Comparison of ENCODE assay signal across 9 mouse cellular contexts in the genomic region with DNA sequence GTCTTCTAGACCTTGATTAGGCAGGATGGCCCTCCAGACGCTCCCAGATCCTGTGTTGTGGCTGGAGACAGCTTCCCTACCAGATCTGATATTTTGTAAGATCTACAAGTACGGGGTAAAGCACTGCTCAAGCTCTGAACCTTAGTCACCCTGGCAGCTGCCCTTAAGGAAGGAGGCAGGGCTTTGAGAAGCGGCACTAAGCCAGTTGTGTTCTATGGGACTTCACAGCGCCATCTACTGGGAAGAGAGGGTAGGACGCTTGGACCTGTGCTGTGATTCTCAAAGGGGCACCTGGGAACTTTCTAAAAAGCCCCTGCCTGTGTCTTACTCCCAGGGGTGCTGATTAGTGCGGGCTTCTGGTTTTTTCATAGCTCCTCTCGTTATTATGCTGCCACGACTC. TPM values are rescaled to one million over a fixed set of nuclear protein-coding genes. Genes with fewer than 3 reads are reported as not detected.
DNase-seq lines count a peak whose midpoint lies in the region; ATAC-seq and TF ChIP-seq lines count a peak whose summit lies in the region.
"Had no signal": no experiment of that assay in that cellular context is flagged by ENCODE, and none has a peak within 500 bp of the region (broad histone marks: within the 10 kb centered on the region; RNA-seq: fewer than 3 reads in every experiment).

No protein-coding gene starts in this region.

- H3K4me3 ChIP-seq in liver, embryonic 12.5 days: no peak overlapping the region
- H3K4me3 ChIP-seq in intestine, embryonic 14.5 days (ENCODE audit: low read depth, low read length): no peak overlapping the region
- no peak overlapping the region for H3K4me3 ChIP-seq in left cerebral cortex, adult 2 months
- no peak overlapping the region for H3K4me3 ChIP-seq in midbrain, embryonic 12.5 days
- H3K4me3 ChIP-seq: stomach, embryonic 15.5 days had no signal

- no peak overlapping the region for H3K27ac ChIP-seq in liver, embryonic 12.5 days
- H3K27ac ChIP-seq in intestine, embryonic 14.5 days (ENCODE audit: low read depth): no peak overlapping the region
- H3K27ac ChIP-seq in left cerebral cortex, adult 2 months: no peak overlapping the region
- no peak overlapping the region for H3K27ac ChIP-seq in midbrain, embryonic 12.5 days (replicated peaks)
- H3K27ac ChIP-seq: stomach, embryonic 15.5 days had no signal

- 7% methylated on average over 8 of the region's 8 CpGs for WGBS in liver, embryonic 12.5 days (ENCODE audit: insufficient replicate concordance)
- 11% methylated on average over 8 of the region's 8 CpGs for whole genome bisulfite sequencing in intestine, embryonic 14.5 days
- WGBS in midbrain, embryonic 12.5 days: 9% methylated on average over 8 of the region's 8 CpGs

- H3K4me1 ChIP-seq in liver, embryonic 12.5 days: no peaks in the 10 kb centered on the region
- no peaks in the 10 kb centered on the region for H3K4me1 ChIP-seq in intestine, embryonic 14.5 days (replicated peaks; ENCODE audit: control insufficient read depth, insufficient read depth, low read length)
- H3K4me1 ChIP-seq in midbrain, embryonic 12.5 days: peaks cover 9% of the 10 kb centered on the region; the same call in 1 of the 2 replicates
- H3K4me1 ChIP-seq: stomach, embryonic 15.5 days had no signal

- ATAC-seq in liver, embryonic 12.5 days: no peak
- no peak for ATAC-seq in intestine, embryonic 14.5 days (replicated peaks; ENCODE audit: low FRiP score, low TSS enrichment, low read depth)
- ATAC-seq in midbrain, embryonic 12.5 days (ENCODE audit: low FRiP score, low read depth): peak; percentile 50; the same call in 1 of the 2 replicates

- no peaks in the 10 kb centered on the region for H3K9me3 ChIP-seq in liver, embryonic 12.5 days (replicated peaks)
- peaks cover 5% of the 10 kb centered on the region; the same call in 1 of the 2 replicates for H3K9me3 ChIP-seq in intestine, embryonic 14.5 days (ENCODE audit: control insufficient read depth, low read length)
- H3K9me3 ChIP-seq in midbrain, embryonic 12.5 days: no peaks in the 10 kb centered on the region; the same call in 1 of the 2 replicates
- H3K9me3 ChIP-seq: stomach, embryonic 15.5 days had no signal

- peaks cover 18% of the 10 kb centered on the region; the same call in 1 of the 2 replicates for H3K27me3 ChIP-seq in liver, embryonic 12.5 days (replicated peaks)
- no peaks in the 10 kb centered on the region for H3K27me3 ChIP-seq in intestine, embryonic 14.5 days (replicated peaks; ENCODE audit: control insufficient read depth, insufficient read depth, low read length)
- H3K27me3 ChIP-seq in midbrain, embryonic 12.5 days: peaks cover 11% of the 10 kb centered on the region; the same call in 1 of the 2 replicates
- H3K27me3 ChIP-seq: stomach, embryonic 15.5 days had no signal

- no peaks in the 10 kb centered on the region for H3K36me3 ChIP-seq in liver, embryonic 12.5 days
- no peaks in the 10 kb centered on the region; the same call in 1 of the 2 replicates for H3K36me3 ChIP-seq in intestine, embryonic 14.5 days (ENCODE audit: control insufficient read depth, insufficient read depth, low read length)
- H3K36me3 ChIP-seq in midbrain, embryonic 12.5 days: peaks cover 9% of the 10 kb centered on the region
- H3K36me3 ChIP-seq: stomach, embryonic 15.5 days had no signal

- intact Hi-C loops in left cerebral cortex, adult 2 months (cut with DNase I): loop anchor here (5.0 kb wide), 2 partner anchors 293 to 378 kb away; no protein-coding TSS in a partner anchor

- peak; percentile 90 for TF ChIP-seq CTCF in left cerebral cortex, adult 2 months (IDR thresholded peaks at IDR 0.05)

- H3K4me2 ChIP-seq in liver, embryonic 12.5 days: no peak overlapping the region
- no peak overlapping the region for H3K4me2 ChIP-seq in intestine, embryonic 14.5 days (ENCODE audit: low read length)
- no peak overlapping the region for H3K4me2 ChIP-seq in midbrain, embryonic 12.5 days (replicated peaks)
- H3K4me2 ChIP-seq: stomach, embryonic 15.5 days had no signal

- H3K9ac ChIP-seq in liver, embryonic 12.5 days: no peak overlapping the region
- no peak overlapping the region for H3K9ac ChIP-seq in intestine, embryonic 14.5 days (ENCODE audit: low read length)
- H3K9ac ChIP-seq in midbrain, embryonic 12.5 days (replicated peaks): no peak overlapping the region
- H3K9ac ChIP-seq: stomach, embryonic 15.5 days had no signal

- peak; percentile 59 for DNase-seq in liver
- peak; percentile 87 to 92 for DNase-seq in cerebellum, postnatal 14 days
- DNase-seq in frontal cortex, postnatal 25 days (ENCODE audit: low spot score in 2 of 2): peak; percentile 80 to 83
- DNase-seq in intestine, embryonic 14.5 days (ENCODE audit: low spot score): peak; percentile 93
- peak; percentile 74 to 82 for DNase-seq in left cerebral cortex, adult 2 months (ENCODE audit: extremely low spot score in 1 of 2, low spot score in 2 of 2)
- DNase-seq in spleen, postnatal 4 days (ENCODE audit: low spot score in 2 of 2): peak; percentile 29 to 78

RNA-seq across cellular contexts. Expression of a gene that starts 33.3 kb away (rescaled TPM):
- 0.43 and 1.5 TPM in 2 replicates for polyA plus RNA-seq in liver, embryonic 12.5 days (2016; fragmentation: Nextera tagmentation; extraction: Ambion mirVana)
- 4.1 and 4.9 TPM in 2 replicates for polyA plus RNA-seq in intestine, embryonic 14.5 days (2014; fragmentation: Nextera tagmentation; extraction: Ambion mirVana)
- total RNA-seq in left cerebral cortex, adult 2 months (2021): 10 to 100 TPM in 1 of 2 experiments, 1 to 10 TPM in 1; 6.6 to 11.6 TPM
- 14.5 and 17.1 TPM in 2 replicates for polyA plus RNA-seq in midbrain, embryonic 12.5 days (2016; fragmentation: Nextera tagmentation; extraction: Ambion mirVana)
